Mouse (Mus musculus): ENCODE results near the gene Dnaaf1.

The Dnaaf1 gene

GRCm38 (mm10) chr8:119572411-119572810, 2.6 kb upstream of the Dnaaf1 start:
- DNase-seq, result no peak

- DNase-seq, result no peak
Measured at GRCm38 (mm10) chr8:119575366-119575726, 311 bp downstream of the Dnaaf1 start.

- DNase-seq, result no peak
Measured at GRCm38 (mm10) chr8:119579096-119579495, 4.1 kb downstream of the Dnaaf1 start.

GRCm38 (mm10) chr8:119580441-119581161, 5.6 kb downstream of the Dnaaf1 start:
- no peak for DNase-seq

- DNase-seq, result no peak
Measured at GRCm38 (mm10) chr8:119585901-119586300, 10.9 kb downstream of the Dnaaf1 start.

- no peak for DNase-seq
Measured at GRCm38 (mm10) chr8:119588321-119588720, 13.3 kb downstream of the Dnaaf1 start.

GRCm38 (mm10) chr8:119588844-119589243, 13.8 kb downstream of the Dnaaf1 start:
- no peak for DNase-seq

- no peak for DNase-seq
Measured at GRCm38 (mm10) chr8:119590348-119590747, 15.3 kb downstream of the Dnaaf1 start.

- DNase-seq, result no peak
Measured at GRCm38 (mm10) chr8:119591456-119591855, 16.4 kb downstream of the Dnaaf1 start.

- DNase-seq, result no peak
Measured at GRCm38 (mm10) chr8:119603771-119604170, 28.7 kb downstream of the Dnaaf1 start.

GRCm38 (mm10) chr8:119604398-119604803, 29.4 kb downstream of the Dnaaf1 start:
- no peak for DNase-seq

GRCm38 (mm10) chr8:119604996-119605395, 30.0 kb downstream of the Dnaaf1 start, which contains the start of gene Taf1c:
Gene Taf1c (minus strand): TSS chr8:119605222.
- peak; percentile 79 to 84 for DNase-seq

GRCm38 (mm10) chr8:119606224-119606623, 31.2 kb downstream of the Dnaaf1 start:
- no peak for DNase-seq

GRCm38 (mm10) chr8:119612471-119612870, 37.4 kb downstream of the Dnaaf1 start, which contains the start of gene Adad2:
Gene Adad2 (plus strand): TSS chr8:119612747.
- no peak for DNase-seq

- no peak for DNase-seq
Measured at GRCm38 (mm10) chr8:119615096-119615495, 40.1 kb downstream of the Dnaaf1 start.

GRCm38 (mm10) chr8:119616358-119616757, 41.3 kb downstream of the Dnaaf1 start:
- DNase-seq, result no peak

GRCm38 (mm10) chr8:119616811-119617210, 41.8 kb downstream of the Dnaaf1 start:
- DNase-seq, result no peak

- DNase-seq, result no peak
Measured at GRCm38 (mm10) chr8:119617586-119617985, 42.6 kb downstream of the Dnaaf1 start.

GRCm38 (mm10) chr8:119618887-119619286, 43.9 kb downstream of the Dnaaf1 start:
- no peak for DNase-seq

- no peak for DNase-seq
Measured at GRCm38 (mm10) chr8:119620116-119620840, 45.2 kb downstream of the Dnaaf1 start.

- no peak for DNase-seq
Measured at GRCm38 (mm10) chr8:119620848-119621465, 45.9 kb downstream of the Dnaaf1 start.

- no peak for DNase-seq
Measured at GRCm38 (mm10) chr8:119622555-119622954, 47.5 kb downstream of the Dnaaf1 start.

- no peak for DNase-seq
Measured at GRCm38 (mm10) chr8:119623061-119623460, 48.0 kb downstream of the Dnaaf1 start.

GRCm38 (mm10) chr8:119623744-119624143, 48.7 kb downstream of the Dnaaf1 start:
- no peak for DNase-seq

Data from thymus, adult 18-20 months (tissue).